Mouse (Mus musculus): ENCODE measurements at regions not wholly inside any gene's neighbourhood (a gene's known extent, or its start where the extent isn't known, plus 50 kb on each side); places are given as distances from the start of the nearest gene placed in this dataset.
A peak's percentile ranks its signal among the peaks of the same experiment; 100 is the strongest.

GRCm38 (mm10) chr6:120614526-120614925 lies 51.6 kb upstream of the Cecr2 start:
- no peak for DNase-seq

- DNase-seq, result no peak
Measured at GRCm38 (mm10) chr6:120612346-120612745, 53.8 kb upstream of the Cecr2 start.

GRCm38 (mm10) chr6:120609858-120610257 lies 56.3 kb upstream of the Cecr2 start:
- DNase-seq, result no peak

- DNase-seq, result peak; percentile 86
Measured at GRCm38 (mm10) chr6:120605471-120605870, 60.7 kb upstream of the Cecr2 start.

GRCm38 (mm10) chr6:120604020-120604958 lies 61.9 kb upstream of the Cecr2 start:
- peak; percentile 82 for DNase-seq

- DNase-seq, result peak; percentile 86
Measured at GRCm38 (mm10) chr6:120603454-120603853, 62.7 kb upstream of the Cecr2 start.

- peak; percentile 65 for DNase-seq
Measured at GRCm38 (mm10) chr6:120600376-120600775, 65.8 kb upstream of the Cecr2 start.

- DNase-seq, result no peak
Measured at GRCm38 (mm10) chr6:120598471-120598870, 67.4 kb upstream of the Hdhd5 start.

- DNase-seq, result no peak
Measured at GRCm38 (mm10) chr6:120597887-120598286, 66.8 kb upstream of the Hdhd5 start.

GRCm38 (mm10) chr6:120596717-120597116 lies 65.6 kb upstream of the Hdhd5 start:
- DNase-seq, result no peak

GRCm38 (mm10) chr6:120594463-120594862 lies 63.3 kb upstream of the Hdhd5 start:
- no peak for DNase-seq

- DNase-seq, result no peak
Measured at GRCm38 (mm10) chr6:120592705-120593104, 61.6 kb upstream of the Hdhd5 start.

- peak; percentile 46 for DNase-seq
Measured at GRCm38 (mm10) chr6:120592031-120592681, 61.0 kb upstream of the Hdhd5 start.

GRCm38 (mm10) chr6:120590191-120590590 lies 59.1 kb upstream of the Hdhd5 start:
- DNase-seq, result no peak

GRCm38 (mm10) chr6:120588701-120589659 lies 57.9 kb upstream of the Hdhd5 start:
- DNase-seq, result peak; percentile 36

- DNase-seq, result no peak
Measured at GRCm38 (mm10) chr6:120585941-120586280, 54.8 kb upstream of the Hdhd5 start.

- no peak for DNase-seq
Measured at GRCm38 (mm10) chr6:120585118-120585940, 54.2 kb upstream of the Hdhd5 start.

GRCm38 (mm10) chr6:120581748-120582147 lies 50.6 kb upstream of the Hdhd5 start:
- no peak for DNase-seq

Data from liver (tissue).